Mouse (Mus musculus) heart, postnatal 0 days (tissue): ENCODE results near the gene 4930452B06Rik.

Experiments used
- CTCF ChIP-seq: IDR thresholded peaks from 2 replicates; pipeline ENCODE4 v1.5.1; 2016; ENCODE audit warnings: antibody characterized with exemption, control low read depth, low read depth
- EP300 ChIP-seq: IDR thresholded peaks from 2 replicates; pipeline ENCODE4 v1.6.1; 2016; ENCODE audit warnings: antibody characterized with exemption, low read depth

GRCm38 (mm10) chr14:8508669-8509068 is 157.4 kb downstream of the 4930452B06Rik start:
- TF ChIP-seq CTCF (no peak), EP300 (no peak)
